Mouse (Mus musculus) effector memory CD4-positive, alpha-beta T cell, adult 7 months (primary cell): ENCODE data around the gene Gadd45b. TPM values are rescaled to one million over a fixed set of nuclear protein-coding genes. Genes with fewer than 3 reads are reported as not detected.

Source experiments
- polyA plus RNA-seq: library from polyadenylated mRNA; unstranded; fragments of 100-300 nt; shearing (Covaris generic); gene quantifications from one replicate; pipeline ENCODE4 v1.2.1, GENCODE M21; 2017

Gadd45b gene
- 743 TPM for polyA plus RNA-seq

GRCm38 (mm10) chr10:80929299-80930226 is at the start of gene Gadd45b:
Gene Gadd45b, plus strand, starts transcription at chr10:80930073.

GRCm38 (mm10) chr10:80900318-80901247 is 29.3 kb upstream of the Gadd45b start, which contains the start of gene Timm13:
Gene Timm13, minus strand, starts transcription at chr10:80900969.

GRCm38 (mm10) chr10:80917779-80918434 is 12.0 kb upstream of the Gadd45b start, which contains the start of gene Lmnb2:
Gene Lmnb2, minus strand, starts transcription at chr10:80918245.

Other genes with a start within 250 kb of the Gadd45b start
- 123 TPM for gene Mob3a, start 228.1 kb upstream of the Gadd45b start, polyA plus RNA-seq
- gene Izumo4, start 227.9 kb upstream of the Gadd45b start, polyA plus RNA-seq: 72.1 TPM
- 70.3 TPM for gene Ap3d1, start 187.8 kb upstream of the Gadd45b start, polyA plus RNA-seq
- 52.5 TPM for gene Dot1l, start 174.9 kb upstream of the Gadd45b start, polyA plus RNA-seq
- gene Sf3a2, start 131.9 kb upstream of the Gadd45b start, polyA plus RNA-seq: 57.5 TPM
- 202 TPM for gene Plekhj1, start 131.4 kb upstream of the Gadd45b start, polyA plus RNA-seq
- gene Amh, start 124.8 kb upstream of the Gadd45b start, polyA plus RNA-seq: not detected
- 2.0 TPM for gene Jsrp1, start 116.6 kb upstream of the Gadd45b start, polyA plus RNA-seq
- 2,187 TPM for gene Oaz1, start 103.4 kb upstream of the Gadd45b start, polyA plus RNA-seq
- 0.11 TPM for gene Lingo3, start 86.0 kb upstream of the Gadd45b start, polyA plus RNA-seq
- gene Lsm7, start 74.9 kb upstream of the Gadd45b start, polyA plus RNA-seq: 76.0 TPM
- gene Sppl2b, start 74.8 kb upstream of the Gadd45b start, polyA plus RNA-seq: 18.4 TPM
- not detected for gene Tmprss9, start 58.2 kb upstream of the Gadd45b start, polyA plus RNA-seq
- 151 TPM for gene Timm13, start 29.1 kb upstream of the Gadd45b start, polyA plus RNA-seq
- gene Lmnb2, start 11.8 kb upstream of the Gadd45b start, polyA plus RNA-seq: 18.5 TPM
- gene Gng7, start 84.9 kb downstream of the Gadd45b start, polyA plus RNA-seq: 0.55 TPM
- gene Diras1, start 95.6 kb downstream of the Gadd45b start, polyA plus RNA-seq: not detected
- gene Slc39a3, start 107.4 kb downstream of the Gadd45b start, polyA plus RNA-seq: 11.1 TPM
- gene Sgta, start 130.1 kb downstream of the Gadd45b start, polyA plus RNA-seq: 65.6 TPM
- 4.3 TPM for gene Thop1, start 140.0 kb downstream of the Gadd45b start, polyA plus RNA-seq
- gene Creb3l3, start 168.8 kb downstream of the Gadd45b start, polyA plus RNA-seq: not detected
- gene Map2k2, start 175.8 kb downstream of the Gadd45b start, polyA plus RNA-seq: 139 TPM
- 79.6 TPM for gene Zbtb7a, start 205.1 kb downstream of the Gadd45b start, polyA plus RNA-seq
- gene Pias4, start 237.8 kb downstream of the Gadd45b start, polyA plus RNA-seq: 35.9 TPM
- gene Eef2, start 246.6 kb downstream of the Gadd45b start, polyA plus RNA-seq: 829 TPM